Mouse (Mus musculus) c-Kit-positive CD71-negative TER-119-negative erythroid progenitor cells, embryonic 14.5 days (primary cell): Measurements from ENCODE around the gene Arhgef7.

ENCODE experiments used
- DNase-seq: peaks from one replicate; pipeline ENCODE4 v3.0.0-alpha.2; 2013; ENCODE audit warnings: low read depth

Arhgef7 gene

GRCm38 (mm10) chr8:11727651-11728481 lies at the start of gene Arhgef7:
TSS of gene Arhgef7 (plus strand) at chr8:11727721.
- no peak for DNase-seq

- no peak for DNase-seq
Observed at GRCm38 (mm10) chr8:11684558-11684957, 43.0 kb upstream of the Arhgef7 start.

- no peak for DNase-seq
Observed at GRCm38 (mm10) chr8:11687251-11687650, 40.3 kb upstream of the Arhgef7 start.

GRCm38 (mm10) chr8:11689945-11690344 lies 37.6 kb upstream of the Arhgef7 start:
- DNase-seq, result no peak

- DNase-seq, result no peak
Observed at GRCm38 (mm10) chr8:11691284-11691683, 36.2 kb upstream of the Arhgef7 start.

GRCm38 (mm10) chr8:11691761-11692160 lies 35.8 kb upstream of the Arhgef7 start:
- DNase-seq, result no peak

- DNase-seq, result no peak
Observed at GRCm38 (mm10) chr8:11692455-11692854, 35.1 kb upstream of the Arhgef7 start.

GRCm38 (mm10) chr8:11693972-11694371 lies 33.5 kb upstream of the Arhgef7 start:
- DNase-seq, result no peak

- no peak for DNase-seq
Observed at GRCm38 (mm10) chr8:11696176-11696575, 31.3 kb upstream of the Arhgef7 start.

GRCm38 (mm10) chr8:11697467-11697866 lies 30.1 kb upstream of the Arhgef7 start:
- DNase-seq, result no peak

GRCm38 (mm10) chr8:11699442-11700001 lies 28.0 kb upstream of the Arhgef7 start:
- DNase-seq, result no peak

- peak; percentile 50 for DNase-seq
Observed at GRCm38 (mm10) chr8:11700060-11701032, 27.2 kb upstream of the Arhgef7 start.

- no peak for DNase-seq
Observed at GRCm38 (mm10) chr8:11701033-11701362, 26.5 kb upstream of the Arhgef7 start, which contains the start of gene 1700016D06Rik. TSS of gene 1700016D06Rik (minus strand) at chr8:11701063.

- DNase-seq, result no peak
Observed at GRCm38 (mm10) chr8:11701428-11701827, 26.1 kb upstream of the Arhgef7 start.

GRCm38 (mm10) chr8:11703789-11704188 lies 23.7 kb upstream of the Arhgef7 start:
- no peak for DNase-seq

- DNase-seq, result no peak
Observed at GRCm38 (mm10) chr8:11704716-11705420, 22.7 kb upstream of the Arhgef7 start.

- no peak for DNase-seq
Observed at GRCm38 (mm10) chr8:11705818-11706217, 21.7 kb upstream of the Arhgef7 start.

GRCm38 (mm10) chr8:11707701-11708100 lies 19.8 kb upstream of the Arhgef7 start:
- no peak for DNase-seq

- DNase-seq, result no peak
Observed at GRCm38 (mm10) chr8:11708815-11709214, 18.7 kb upstream of the Arhgef7 start.

GRCm38 (mm10) chr8:11709542-11709941 lies 18.0 kb upstream of the Arhgef7 start:
- no peak for DNase-seq

GRCm38 (mm10) chr8:11710415-11710814 lies 17.1 kb upstream of the Arhgef7 start:
- DNase-seq, result no peak

- no peak for DNase-seq
Observed at GRCm38 (mm10) chr8:11712244-11712643, 15.3 kb upstream of the Arhgef7 start.
